Mouse (Mus musculus) kidney, adult 18-20 months (tissue): ENCODE data around the gene Mllt1.
"Not testable (repeated sequence)": the region's sequence is repeated elsewhere in the genome, so short reads cannot be mapped to it uniquely, and the experiment has no call there.

ENCODE experiments used
- DNase-seq: peaks from one replicate; pipeline ENCODE4 v3.0.0; 2021

Gene Mllt1

DNA sequence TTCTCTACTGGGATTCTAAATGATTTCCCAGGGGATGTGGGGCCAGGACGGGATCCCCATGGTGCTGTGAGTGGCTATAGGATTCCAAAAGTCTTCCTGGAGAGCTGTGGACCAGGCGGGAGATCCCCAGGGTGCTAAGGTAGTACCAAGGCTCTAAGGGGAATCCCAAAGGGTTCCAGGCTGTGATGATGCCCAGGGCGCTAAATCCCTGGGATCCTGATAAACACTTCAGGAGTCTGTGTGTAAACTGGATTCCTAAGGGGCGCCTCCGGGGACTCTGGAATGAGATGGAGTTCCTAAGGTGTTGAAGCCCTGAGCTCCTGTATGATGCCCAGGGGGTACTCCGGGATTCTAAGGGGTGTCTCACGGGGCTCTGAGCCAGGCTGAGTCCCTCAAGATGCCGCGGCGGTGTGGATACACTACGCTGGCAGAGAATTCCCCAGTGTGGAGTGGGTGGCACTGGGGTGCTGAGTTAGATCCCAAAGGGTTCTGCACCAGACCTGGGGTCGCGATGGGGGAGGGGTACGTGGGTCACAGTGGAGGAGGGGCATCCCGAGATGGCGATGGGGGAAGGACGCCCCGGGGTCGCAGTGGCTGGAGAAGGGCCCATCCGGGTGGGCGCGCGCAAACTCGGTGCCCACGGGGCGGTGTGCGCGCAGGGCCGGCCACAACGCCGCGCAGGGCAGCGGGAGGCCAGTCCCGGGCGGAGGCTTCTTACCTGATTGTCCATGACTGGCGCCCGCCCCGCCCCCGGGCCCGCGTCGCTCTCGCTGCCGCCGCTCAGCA, 477 bp downstream of the Mllt1 start:
- no peak for DNase-seq

DNA sequence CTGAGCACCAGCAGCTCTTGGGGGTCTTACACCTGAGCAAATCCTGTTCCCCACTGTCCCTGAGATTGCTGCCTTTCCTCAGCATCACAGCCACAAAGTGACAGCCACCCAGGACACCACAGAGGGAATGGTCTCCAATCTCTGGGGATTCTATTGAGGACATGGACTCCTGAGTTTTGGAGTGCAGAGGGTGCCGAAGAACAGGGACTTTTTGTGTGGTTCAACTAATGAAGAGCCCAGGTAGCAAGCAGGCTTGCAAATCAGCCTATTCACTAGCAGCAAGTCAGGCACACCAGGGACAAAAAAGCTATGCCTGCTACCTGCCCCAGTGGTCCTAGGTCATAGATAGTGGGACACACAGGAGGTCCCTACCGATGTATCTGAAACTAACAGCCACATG, 1.8 kb downstream of the Mllt1 start:
- no peak for DNase-seq

DNA sequence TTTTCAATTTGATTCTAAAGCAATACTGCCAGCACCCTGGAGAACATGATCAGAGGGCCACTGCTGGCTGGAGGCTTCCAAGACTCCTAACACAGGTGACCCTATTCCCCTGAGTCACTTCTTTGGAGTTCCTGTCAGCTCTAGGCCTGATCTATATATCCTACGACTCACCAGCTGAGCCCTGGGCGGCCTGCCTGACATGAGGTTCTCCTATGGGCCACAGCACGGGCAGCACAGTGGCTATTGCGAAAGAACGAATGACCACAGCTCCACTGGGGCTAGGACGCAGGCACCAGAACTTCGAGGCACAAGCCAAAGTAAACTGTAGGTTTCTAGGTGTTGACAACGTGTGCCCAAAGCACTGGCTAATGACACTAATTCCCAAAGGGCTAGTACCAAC, 5.2 kb downstream of the Mllt1 start:
- no peak for DNase-seq

DNA sequence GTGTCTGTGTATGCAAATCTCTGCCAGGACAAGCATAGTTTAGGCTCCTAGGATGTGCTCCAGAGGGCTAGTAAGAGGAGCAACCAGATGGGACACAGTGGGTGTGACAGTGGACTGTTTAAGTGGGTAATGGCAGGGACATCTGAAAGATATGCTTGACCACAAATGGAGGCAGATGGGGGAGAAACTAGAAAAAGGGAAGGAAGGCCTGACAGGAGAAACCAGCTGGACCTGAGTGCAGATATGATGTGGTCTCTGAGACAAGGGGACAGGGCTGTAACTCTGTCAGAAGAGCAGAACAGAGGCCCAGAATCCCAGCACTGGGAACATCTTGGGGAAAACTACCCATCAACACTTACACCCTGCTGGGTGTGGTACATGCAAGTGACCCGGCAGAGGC, 5.7 kb downstream of the Mllt1 start:
- DNase-seq: no peak

DNA sequence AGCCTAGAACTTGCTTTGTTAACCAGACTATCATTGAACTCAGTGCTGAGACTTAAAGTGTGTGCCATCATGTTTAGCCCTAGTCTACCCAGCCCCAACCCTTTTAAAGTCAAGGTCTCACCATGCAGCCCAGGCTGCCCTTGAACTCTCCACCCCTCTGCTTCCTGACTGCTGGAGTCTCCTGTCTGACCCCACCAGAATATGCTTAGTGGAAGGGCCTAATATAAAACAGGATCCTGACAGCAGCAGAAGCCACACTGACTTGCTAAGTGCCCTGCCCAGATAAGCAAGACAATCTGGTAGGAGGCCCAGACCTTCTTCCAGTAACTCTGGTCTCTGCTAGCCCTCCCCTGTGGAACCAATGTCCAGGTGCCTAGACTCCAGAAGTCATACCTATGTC, 6.1 kb downstream of the Mllt1 start:
- DNase-seq: no peak

DNA sequence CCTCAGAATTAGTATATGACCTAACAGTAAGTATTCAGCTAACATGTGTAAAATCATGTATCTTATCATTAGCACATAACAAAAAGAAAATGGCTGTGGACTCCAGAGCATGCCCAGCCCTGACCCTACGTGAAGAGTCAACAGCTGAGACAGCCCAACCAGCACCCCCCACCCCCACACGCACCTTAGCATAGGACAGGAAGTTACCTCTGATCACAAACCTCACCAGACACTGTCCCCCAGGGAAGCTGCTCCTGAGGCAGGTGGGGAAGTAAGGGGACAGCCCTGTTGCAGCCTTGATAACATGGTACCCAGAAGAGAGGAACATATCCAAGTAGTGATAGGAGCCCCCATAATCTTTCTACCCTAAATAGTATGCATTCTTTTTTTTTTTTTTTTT, 9.2 kb downstream of the Mllt1 start:
- DNase-seq: no peak

DNA sequence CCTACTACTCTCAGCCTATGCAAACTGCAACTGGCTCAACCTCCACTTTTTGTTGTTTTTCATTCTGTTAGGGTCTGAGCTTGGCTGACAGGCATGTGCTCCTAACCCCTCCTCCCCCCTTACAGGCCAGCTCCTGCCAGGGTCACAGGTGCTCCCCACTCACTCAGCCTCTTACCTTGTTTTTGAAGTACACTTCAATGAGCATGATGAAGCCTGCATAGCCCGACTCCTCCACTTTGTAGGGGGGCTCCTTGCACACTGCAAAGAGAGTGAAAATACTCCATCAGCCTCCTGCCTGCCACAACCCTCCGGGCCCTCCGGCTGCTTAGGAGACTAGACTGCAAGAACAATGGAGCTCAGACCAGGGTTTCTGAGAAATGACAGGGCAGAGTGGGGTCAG, 15.5 kb downstream of the Mllt1 start:
- DNase-seq: no peak

DNA sequence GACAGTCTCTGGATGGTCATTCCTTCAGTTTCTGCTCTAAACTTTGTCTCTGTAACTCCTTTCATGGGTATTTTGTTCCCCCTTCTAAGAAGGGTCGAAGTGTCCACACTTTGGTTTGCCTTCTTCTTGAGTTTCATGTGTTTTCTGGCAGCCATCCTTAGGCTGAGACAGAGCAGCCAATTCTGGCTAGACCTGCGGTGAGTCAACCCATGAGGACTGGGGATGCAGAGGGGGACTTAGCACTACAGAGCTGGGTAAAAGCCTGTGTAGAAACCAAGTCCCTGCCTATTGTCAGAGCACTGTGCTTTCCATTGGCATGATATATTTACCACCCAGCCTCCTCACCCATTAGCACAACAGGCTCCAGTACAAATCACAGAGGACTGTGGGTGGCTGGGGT, 18.0 kb downstream of the Mllt1 start:
- no peak for DNase-seq

DNA sequence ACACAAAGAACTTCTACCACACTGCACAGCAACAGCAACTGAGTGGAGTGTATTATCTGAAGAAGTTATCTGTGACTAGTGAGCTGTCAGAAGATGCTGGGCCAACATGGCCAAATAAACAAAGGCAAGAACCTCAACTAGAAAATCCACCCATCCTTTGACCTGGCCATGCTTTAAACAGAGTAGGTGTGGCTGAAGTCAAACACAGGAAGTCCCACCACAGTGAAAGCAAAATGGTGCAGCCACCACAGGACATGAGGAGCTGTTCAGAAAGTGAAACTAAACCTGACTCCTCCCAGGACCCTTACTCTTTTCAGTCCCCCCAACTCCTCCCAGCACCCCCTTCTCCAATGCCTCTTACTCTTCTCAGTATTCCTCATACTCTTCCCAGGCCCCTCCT, 21.8 kb downstream of the Mllt1 start:
- DNase-seq: no peak

DNA sequence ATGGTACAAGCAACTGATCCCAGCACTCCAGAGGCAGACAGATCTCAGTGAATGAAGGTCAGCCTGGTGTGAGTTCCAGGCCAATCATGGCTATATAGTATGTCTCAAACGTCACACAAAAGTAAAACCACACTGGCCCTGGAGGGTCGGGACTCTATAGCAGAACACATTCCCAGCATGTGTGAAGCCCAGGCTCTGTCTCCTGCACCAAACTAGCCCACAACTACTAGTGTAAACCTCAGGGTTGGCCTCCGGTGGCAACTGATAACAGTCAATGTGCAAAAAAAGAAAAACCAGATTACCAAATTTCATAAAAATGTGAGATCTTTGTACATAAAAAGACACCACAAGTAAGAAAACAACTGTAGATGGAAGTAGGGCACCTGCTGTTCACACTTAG, 22.2 kb downstream of the Mllt1 start:
- DNase-seq: no peak

DNA sequence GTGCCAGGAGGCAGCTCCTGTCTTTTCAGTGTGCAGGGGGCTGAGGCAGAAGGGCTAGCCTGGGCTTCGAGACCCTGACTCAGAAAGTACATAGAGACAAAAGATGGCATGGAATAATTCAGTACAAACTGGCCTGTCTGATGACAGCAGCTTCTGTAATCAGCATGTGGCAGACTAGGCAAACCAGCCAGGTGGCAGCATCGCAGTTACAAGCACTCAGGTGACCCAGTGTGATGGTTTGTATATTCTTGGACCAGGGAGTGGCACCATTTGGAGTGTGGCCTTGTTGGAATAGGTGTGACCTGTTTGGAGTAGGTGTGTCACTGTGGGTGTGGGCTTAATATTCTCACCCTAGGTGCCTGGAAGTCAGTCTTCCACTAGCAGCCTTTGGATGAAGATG, 25.5 kb downstream of the Mllt1 start:
- not testable (repeated sequence) for DNase-seq

DNA sequence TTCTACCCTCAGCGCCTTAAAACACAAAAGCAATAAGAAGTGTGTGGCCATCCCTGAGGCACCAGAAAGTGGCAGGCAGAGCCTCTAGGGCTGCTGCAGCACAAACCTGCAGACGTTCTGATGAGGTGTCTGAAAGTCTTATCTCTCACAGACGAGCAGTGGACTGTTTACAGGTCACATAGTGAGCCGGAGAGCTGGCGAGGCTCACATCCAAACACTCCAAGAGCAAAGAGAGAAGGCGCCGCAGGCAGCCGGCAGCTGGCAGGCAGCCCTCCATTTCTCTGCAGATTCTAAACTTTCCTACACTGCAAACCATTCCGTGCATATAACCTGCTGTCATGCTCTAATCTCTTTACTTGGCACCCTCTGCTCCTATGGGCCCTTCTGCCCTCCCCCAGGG, 27.3 kb downstream of the Mllt1 start:
- DNase-seq: peak; percentile 23

DNA sequence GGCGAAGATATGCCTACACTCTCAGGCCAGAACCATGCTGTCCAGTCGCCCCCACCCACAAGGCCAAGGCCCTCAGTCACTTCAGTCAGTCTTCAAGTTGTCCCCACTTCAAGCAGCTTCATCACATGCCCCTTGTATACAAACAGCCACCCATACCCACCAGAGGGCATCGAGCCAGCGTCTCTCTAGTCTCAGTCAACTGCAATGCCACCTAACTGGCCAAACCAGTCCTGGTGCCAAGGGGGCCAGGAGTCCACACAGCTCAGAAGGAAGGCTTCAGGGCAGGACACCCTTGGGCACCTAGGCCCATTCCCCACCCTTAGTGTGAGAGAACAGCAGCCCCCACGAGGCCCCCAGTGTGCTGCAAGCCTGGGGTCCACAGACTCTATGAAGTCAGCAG, 28.1 kb downstream of the Mllt1 start:
- DNase-seq: peak; percentile 68

DNA sequence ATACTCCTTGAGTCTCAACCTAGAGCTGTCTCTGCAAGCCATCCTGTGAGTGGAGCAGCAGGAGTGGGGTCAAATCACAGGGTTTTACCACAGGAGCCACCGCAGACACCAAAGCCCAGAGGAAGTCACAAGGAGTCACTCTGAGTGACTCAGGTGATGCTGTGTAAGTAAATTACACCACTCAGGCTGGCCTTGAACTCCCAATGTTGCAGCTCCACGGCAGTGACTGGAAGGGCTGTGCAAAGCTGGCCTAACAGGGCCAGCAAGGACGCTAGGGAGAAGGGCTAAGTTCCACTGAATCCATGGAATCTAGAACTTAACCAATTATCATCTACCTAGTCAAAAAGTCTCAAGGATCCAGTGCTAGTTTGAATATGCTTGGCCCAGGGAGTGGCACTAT, 29.0 kb downstream of the Mllt1 start:
- DNase-seq: no peak

DNA sequence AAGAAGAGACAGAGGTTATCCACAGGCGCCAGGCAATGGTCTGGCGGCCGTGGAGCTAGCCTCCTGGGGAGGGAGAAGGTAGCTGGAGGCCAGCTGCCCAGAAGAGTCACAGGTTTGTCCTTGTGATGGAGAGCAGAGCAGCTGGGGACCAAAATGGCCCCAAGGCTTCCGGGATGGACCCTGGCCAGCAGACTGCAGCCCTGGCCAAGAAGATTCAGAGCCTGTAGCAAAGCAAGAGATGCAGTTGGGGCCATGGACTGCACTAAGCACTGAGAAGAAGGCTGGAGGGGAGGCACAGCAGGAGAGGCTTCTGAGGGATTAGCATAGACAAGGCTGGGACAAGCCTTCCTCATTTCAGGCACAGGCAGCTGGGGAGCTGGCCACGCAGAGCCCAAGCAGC, 32.5 kb downstream of the Mllt1 start:
- peak; percentile 9 for DNase-seq

DNA sequence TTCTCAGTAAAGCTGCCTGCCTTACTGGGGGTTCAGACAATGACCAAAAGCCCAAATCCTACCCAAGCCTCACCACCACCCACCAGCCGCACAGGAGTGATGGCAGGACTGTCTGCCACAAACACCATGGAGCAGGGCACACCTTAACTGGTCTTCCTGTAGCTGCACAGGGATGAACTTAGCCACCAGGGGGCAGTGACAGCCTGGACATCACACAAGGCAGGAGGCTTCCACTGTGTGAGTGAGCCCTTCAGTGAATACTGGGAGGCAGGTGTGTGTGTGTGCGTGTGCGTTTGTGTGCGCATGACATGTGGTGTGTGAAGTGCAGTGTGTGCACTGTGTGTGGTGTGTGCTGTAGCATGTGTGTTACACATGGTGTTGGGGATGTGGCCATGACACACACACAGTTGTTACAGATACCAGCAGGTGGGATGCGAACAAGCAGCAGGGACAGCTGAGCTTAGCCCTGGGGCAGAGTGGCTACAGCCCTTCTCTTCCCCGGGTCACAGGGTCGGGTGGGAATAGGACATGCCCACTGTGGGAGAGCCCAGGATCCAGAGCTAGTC, 37.5 kb downstream of the Mllt1 start:
- peak; percentile 81 for DNase-seq

DNA sequence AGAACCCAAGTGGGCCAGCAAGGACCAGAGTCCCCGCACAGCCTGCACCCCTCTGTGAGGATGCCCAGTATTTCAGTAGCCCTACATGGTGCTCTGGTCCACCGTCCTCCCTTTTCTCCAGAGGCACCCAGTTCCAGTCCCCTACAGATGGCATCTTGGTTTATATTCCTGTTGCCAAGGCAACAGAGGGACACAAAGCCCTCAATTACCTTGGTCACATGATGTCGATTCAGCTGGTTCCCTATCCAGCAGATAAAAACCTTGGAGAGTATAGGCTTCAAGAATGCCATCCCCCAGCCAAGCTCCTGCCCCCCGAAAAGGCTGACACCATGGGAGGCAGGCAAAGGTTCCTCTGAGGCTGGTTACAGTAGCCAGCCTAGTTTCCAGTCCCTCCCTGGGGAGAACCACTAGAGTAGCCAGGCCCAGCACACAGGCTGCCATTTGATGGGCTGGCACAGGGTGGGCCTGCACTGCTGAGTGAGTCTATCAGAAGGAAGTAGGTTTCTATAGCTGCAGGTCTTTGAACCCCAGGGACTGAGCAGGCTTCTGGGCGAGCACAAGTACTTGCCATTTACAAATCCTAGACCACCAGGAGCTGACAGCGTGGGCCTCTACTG, 38.6 kb downstream of the Mllt1 start:
- no peak for DNase-seq

DNA sequence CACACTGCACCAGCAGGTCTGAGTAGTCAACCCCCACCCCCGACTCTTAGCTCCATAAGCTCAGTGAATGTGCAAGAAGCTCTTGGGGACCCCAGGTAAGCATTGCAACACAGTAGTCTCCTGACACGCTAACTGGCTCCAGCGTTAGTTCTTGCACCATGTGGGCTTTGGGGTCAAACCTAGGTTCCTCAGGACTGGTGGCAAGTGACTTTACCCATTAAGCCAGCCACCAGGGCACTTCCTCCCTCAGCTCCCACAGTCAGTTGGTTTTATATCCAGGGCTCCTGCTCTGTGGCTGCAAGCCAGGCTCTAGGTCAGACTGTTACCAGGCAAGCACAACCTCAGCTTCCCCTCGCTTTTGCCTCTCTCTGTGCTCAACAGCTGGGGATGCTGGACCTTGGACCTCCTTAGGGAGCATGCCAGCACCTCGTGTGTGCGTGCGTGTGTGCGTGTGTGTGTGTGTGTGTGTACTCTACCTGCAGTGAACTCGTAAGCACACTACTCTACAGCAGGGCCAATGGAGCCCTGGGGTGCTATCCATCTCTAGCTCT, 39.8 kb downstream of the Mllt1 start:
- DNase-seq: peak; percentile 13

DNA sequence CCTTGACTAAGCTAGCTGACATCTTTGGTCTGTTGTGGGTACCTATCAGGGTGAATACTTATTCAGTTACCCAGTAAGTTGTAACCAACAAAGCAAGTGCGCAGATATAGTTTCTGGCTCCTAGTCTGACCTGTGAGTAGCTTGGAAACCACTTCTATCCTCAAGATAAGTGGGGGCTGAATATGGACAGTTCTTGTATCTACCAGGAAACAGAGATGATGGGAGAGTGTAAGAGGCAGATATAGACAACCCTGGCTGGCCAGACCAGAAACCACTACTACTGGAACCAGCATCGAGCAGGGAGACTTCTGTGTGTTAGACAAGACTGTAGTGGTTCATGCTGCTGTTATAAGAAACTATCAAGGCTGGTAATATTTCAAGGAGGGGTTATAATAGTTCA, 45.2 kb downstream of the Mllt1 start:
- DNase-seq: no peak

DNA sequence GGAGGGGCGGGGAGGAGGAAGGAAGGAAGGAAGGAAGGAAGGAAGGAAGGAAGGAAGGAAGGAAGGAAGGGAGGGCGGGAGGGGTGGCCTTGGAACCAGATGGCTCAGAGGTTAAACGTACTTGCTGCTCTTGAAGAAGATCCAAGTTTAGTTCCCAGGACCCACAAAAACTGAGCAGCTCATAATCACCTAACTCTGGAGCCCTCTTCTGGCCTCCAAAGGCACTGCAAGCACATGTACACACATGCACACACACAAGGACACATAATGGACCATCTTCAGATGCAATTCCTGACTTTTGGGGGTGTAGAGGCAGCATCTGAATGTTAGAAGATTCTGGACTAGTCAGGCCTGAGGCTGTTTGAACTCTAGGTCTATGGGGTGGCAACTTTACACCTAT, 47.2 kb downstream of the Mllt1 start:
- no peak for DNase-seq

DNA sequence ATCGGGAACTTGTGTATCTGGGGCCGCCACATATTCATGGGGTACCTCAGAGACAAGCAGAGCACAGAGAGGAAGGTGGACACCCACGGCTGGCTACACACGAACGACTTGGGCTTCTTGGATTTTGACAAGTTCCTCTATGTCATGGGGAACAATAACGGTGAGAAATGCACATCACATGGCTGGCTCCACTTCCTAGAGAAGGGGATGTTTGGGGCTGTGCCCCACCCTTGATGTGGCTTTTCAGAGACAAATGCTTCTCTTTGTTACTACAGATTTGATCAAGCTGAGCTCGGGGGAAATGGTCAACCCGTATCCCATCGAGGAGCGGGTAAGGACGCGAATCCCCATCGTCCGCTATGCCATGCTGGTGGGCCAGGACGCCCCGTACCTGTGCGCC, 50.4 kb downstream of the Mllt1 start:
- DNase-seq: no peak

DNA sequence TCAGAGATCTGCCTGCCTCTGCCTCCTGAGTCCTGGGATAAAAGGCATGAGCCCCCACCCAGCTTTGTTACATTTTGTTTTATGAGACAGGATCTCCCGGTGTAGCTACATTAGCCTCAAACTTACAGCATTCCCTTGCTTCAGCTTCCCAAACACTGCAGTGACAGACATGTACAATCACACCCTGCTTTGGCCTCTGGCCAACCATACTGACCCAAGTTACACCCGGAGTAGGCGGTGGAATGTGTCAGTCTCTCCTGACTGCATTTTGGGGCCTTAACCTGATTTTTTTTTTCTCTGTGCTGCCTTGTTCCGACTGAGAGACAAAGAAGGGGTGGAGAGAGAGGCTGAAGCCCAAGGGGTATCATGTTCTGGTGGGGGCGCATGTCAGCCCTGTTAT, 50.9 kb downstream of the Mllt1 start:
- DNase-seq: no peak

DNA sequence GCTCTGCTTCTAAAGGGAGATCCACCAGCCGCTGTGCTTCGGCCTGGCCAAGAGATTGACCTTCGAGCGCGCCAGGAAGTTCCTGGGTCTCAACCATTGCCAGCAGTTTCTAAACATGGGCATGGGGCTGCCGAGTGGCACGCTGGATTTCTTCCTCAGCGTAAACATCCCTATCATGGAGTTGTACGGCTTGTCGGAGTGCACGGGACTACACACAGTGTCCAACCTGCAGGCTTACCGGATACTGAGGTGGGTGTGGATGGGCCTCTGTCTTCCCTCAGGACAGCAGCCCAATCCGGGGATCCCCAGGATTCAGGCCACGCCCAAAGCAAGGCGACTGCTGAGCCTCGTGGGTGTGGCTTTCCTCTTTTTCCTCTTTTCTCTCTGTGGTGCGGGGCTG, 51.6 kb downstream of the Mllt1 start:
- DNase-seq: no peak

DNA sequence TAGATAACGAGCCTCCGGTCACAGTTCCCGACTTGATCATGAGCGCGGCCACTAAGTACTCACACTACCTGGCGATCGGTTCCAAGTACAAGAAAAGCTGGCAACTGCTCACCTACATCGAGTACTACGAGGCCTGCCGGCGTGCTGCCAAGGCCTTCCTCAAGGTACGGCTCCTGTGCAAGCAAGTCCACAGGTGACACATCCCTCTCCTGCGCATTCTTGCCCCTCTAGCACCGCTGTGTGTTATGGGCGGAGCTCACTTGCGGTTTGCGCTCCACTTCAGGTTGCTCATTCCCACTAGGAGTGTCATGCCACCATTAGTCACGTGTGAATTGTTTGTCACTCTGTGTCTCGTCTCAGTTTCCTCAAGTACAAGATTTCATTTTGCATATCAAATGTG, 57.8 kb downstream of the Mllt1 start:
- DNase-seq: no peak
